Mouse (Mus musculus) large intestine, adult 2 months (tissue): ENCODE data around the gene Adora2b. TPM values are rescaled to one million over a fixed set of nuclear protein-coding genes. Genes with fewer than 3 reads are reported as not detected.
A peak's percentile ranks its signal among the peaks of the same experiment; 100 is the strongest.
"Not testable (repeated sequence)": the region's sequence is repeated elsewhere in the genome, so short reads cannot be mapped to it uniquely, and the experiment has no call there.

Source experiments
- DNase-seq: peaks from one replicate; pipeline ENCODE4 v3.0.0-alpha.2; 2012; ENCODE audit warnings: low read depth, low spot score
- WGBS: fragments of 180-500 bp; shearing (Covaris S2); methylation state at CpG from one replicate; pipeline ENCODE4 v1.1.7; 2018; 5-methylcytosine and 5-hydroxymethylcytosine counted together
- polyA plus RNA-seq: library from polyadenylated mRNA; depleted of rRNA; stranded (reverse); fragments of >200 nt; gene quantifications from 2 replicates; pipeline ENCODE4 v1.2.3, GENCODE M21; 2012

Gene Adora2b
- polyA plus RNA-seq, 1 experiment = 0.95 TPM

GRCm38 (mm10) chr11:62253380-62253779 lies 4.6 kb downstream of the Adora2b start:
- 59% methylated on average over 5 of the region's 5 CpGs for WGBS
- DNase-seq = no peak

DNA sequence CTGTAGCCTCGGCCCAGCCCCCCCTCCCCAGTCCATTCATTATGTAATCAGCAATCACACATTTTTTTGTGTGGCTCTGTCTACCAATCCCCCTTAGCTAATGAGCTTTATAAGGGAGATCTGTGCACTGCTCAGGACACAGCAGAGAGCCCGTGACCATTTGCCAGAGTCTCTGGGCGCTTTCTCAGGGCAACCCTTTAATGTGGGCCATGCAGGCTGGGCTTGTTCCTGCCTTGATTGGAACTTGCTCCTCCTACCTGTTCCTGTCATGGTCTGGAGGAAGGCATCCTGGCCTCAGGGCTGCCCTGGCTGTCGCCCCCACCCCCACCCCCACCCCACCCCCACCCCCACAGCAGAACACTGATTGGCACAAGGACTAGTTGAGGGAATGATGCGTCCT lies 10.4 kb downstream of the Adora2b start:
- no peak for DNase-seq
- 63% methylated on average over 5 of the region's 5 CpGs for WGBS

GRCm38 (mm10) chr11:62263599-62263998 lies 14.8 kb downstream of the Adora2b start:
- WGBS = 78% methylated on average over 7 of the region's 7 CpGs
- no peak for DNase-seq

- 57% methylated on average over 7 of the region's 7 CpGs for WGBS
- DNase-seq = no peak
Measured at GRCm38 (mm10) chr11:62264018-62264417, 15.2 kb downstream of the Adora2b start.

GRCm38 (mm10) chr11:62265642-62266041 lies 16.9 kb downstream of the Adora2b start:
- WGBS = 85% methylated on average over 7 of the region's 7 CpGs
- no peak for DNase-seq

DNA sequence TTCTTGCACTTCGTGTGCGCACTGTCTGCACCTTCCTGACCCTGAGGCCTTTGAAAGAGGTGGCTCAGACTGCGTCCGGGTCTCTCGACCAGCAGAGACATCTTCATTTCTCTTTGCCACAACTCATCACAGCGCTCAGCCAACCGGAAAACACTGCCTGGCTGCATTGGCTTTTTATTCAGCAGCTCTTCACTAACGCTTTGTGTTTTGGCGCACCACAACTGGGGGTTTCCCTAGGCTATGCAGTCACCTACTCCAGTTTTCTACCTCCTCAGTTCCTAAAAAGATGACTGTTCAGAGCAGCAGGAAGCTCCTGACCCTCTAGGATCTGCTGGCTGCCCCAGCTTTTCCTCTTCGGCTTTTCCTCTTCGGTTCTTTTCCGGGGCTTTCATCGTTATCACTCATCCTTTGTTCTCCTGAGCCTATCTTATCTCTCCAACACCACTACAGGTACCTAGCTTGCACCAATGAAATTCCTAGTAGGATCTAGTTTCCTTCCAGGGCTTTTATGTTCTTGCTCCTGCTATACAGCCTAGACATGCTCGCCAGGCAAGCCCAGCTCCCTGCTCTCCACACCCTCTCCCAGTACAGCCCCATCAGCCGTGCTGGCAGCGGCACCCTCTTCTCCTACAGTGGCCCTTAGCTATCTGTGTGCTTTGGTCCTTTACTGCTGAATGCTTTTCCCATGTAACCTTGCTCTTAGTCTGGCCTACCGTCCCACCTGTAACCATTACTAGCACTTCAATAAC lies 17.9 kb downstream of the Adora2b start:
- WGBS = 89% methylated on average over 17 of the region's 17 CpGs
- no peak for DNase-seq

- DNase-seq = no peak
- 51% methylated on average over 8 of the region's 8 CpGs for WGBS
Measured at GRCm38 (mm10) chr11:62268381-62268780, 19.6 kb downstream of the Adora2b start.

GRCm38 (mm10) chr11:62269097-62269496 lies 20.3 kb downstream of the Adora2b start:
- WGBS = 85% methylated on average over 12 of the region's 12 CpGs
- no peak for DNase-seq

GRCm38 (mm10) chr11:62270851-62271250 lies 22.1 kb downstream of the Adora2b start:
- DNase-seq = no peak
- 70% methylated on average over 5 of the region's 5 CpGs for WGBS

DNA sequence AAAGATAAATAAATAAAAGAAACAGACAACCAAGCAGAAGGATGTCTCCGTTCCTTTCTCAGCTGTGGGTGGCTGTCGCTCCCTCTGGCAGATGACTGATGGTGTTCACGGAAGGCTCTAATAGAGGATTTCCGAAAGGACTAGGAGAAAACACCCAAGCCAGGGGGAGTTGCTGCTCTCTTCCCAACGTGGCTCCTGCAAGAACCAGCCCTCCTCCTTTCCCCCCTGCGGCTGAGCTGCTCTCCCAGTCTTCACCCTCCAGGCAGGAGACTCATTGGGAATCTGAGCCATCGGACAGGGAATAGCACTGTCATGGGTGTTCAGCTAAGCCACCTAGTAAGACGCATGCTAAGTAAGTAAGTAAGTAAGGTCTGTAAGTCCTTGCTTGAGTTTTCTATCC lies 28.3 kb downstream of the Adora2b start:
- WGBS = 69% methylated on average over 8 of the region's 8 CpGs
- no peak for DNase-seq

DNA sequence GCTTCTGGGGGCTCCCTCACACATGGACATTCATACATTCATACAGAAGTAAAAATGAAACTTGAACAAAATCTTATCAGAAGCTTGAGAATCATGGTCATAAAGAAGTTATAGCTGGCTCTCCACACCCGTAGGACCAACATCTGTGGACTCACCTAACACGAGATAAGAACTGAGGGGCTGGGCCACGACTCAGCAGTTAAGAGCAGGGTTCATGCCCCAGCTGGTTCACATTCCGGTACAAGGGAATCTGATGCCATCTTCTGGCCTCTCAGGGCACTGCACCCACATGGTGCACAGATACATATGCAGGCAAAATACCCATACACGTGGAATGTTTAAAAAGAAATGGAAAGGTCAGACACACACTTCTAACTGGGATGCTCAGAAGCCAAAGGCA lies 29.2 kb downstream of the Adora2b start:
- WGBS = 7% methylated on average over 5 of the region's 5 CpGs
- DNase-seq = peak; percentile 77

GRCm38 (mm10) chr11:62280675-62281600 lies 32.2 kb downstream of the Adora2b start, which contains the start of the genes Zswim7 and Ttc19:
Gene Zswim7, minus strand, starts transcription at chr11:62281375.
Gene Ttc19, plus strand, starts transcription at chr11:62281473.
- DNase-seq = peak; percentile 66
- WGBS = under 1% methylated on average over 68 of the region's 68 CpGs

GRCm38 (mm10) chr11:62281601-62281997 lies 32.8 kb downstream of the Adora2b start:
- DNase-seq = no peak
- 1% methylated on average over 57 of the region's 57 CpGs for WGBS

DNA sequence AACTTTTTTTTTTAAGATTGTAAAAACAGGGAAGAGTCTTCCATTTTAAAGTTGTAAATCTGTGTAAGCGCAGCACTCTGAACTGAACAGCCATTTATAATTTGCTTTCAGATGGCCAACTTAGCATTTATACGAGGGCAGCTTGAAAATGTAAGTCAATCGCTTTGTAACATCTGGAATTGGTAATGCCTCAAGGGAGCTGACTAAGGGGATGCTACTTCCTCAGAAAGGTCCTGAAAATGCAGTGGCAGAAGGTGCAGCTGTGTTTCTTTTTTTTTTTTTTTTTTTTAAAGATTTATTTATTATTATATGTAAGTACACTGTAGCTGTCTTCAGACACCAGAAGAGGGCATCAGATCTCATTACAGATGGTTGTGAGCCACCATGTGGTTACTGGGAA lies 35.2 kb downstream of the Adora2b start:
- DNase-seq = not testable (repeated sequence)
- 91% methylated on average over 3 of the region's 3 CpGs for WGBS

GRCm38 (mm10) chr11:62285020-62285419 lies 36.2 kb downstream of the Adora2b start:
- no peak for DNase-seq
- WGBS = 80% methylated on average over 8 of the region's 8 CpGs

DNA sequence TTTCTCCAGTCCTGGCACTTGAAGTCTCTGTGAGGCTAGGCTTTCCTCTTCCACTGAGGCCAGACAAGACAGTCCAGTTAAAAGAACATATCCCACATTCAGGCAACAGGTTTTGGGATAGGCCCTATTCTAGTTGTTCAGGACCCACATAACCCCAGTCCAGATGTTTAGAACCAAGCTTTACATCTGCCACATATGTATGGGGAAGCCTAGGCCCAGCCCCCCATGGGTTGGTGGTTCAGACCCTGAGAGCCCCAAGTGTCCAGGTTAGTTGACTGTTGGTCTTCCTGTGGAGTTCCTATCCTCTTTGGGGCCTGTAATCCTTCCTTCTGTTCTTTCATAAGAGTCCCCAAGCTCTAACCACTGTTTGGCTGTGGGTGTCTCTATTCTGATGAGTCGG lies 38.9 kb downstream of the Adora2b start:
- DNase-seq = no peak
- 100% methylated on average over 1 of the region's 1 CpGs for WGBS

- no peak for DNase-seq
- 41% methylated on average over 2 of the region's 2 CpGs for WGBS
Measured at GRCm38 (mm10) chr11:62294121-62294520, 45.3 kb downstream of the Adora2b start.

DNA sequence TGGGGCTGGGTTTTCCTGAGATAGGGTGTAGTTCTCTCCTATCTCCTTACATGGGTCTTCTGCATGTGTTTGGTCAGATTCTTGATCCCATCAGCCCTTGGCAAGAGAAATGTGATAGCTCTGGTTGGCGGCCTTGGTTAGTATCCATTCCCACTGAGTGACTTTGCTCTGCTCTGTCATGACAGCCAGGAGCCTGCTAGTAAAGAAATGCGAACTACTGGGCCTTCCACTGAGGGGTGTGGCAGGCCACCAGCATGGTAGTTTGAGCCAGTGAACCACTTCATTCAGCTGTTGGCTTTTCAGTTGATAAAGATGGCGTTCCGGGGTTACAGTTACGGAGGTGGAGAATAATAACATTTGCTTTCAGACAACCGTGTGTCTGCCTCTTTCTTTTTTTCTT lies 50.1 kb downstream of the Adora2b start:
- DNase-seq = no peak
- 90% methylated on average over 6 of the region's 6 CpGs for WGBS

DNA sequence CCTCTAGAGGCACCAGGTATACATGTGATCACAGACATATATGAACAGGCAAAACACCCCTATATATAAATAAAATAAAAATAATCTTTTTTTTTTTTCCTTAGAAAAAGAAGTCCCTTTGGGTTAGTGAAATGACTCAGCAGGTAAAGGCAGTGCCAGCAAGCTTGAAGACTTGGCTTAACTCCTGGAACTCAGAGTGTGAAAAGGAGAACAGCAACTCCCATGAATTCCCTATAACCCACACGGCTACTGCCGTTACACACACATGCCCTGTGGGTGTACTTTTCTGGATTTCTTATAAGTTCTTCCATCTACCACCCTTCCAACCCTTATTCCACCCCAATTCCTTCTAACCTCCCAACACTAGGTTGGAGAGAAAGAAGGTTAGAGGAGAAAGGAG lies 57.1 kb downstream of the Adora2b start:
- 86% methylated on average over 2 of the region's 2 CpGs for WGBS
- DNase-seq = no peak

GRCm38 (mm10) chr11:62309296-62309695 lies 60.5 kb downstream of the Adora2b start:
- DNase-seq = no peak
- WGBS = 86% methylated on average over 2 of the region's 2 CpGs

DNA sequence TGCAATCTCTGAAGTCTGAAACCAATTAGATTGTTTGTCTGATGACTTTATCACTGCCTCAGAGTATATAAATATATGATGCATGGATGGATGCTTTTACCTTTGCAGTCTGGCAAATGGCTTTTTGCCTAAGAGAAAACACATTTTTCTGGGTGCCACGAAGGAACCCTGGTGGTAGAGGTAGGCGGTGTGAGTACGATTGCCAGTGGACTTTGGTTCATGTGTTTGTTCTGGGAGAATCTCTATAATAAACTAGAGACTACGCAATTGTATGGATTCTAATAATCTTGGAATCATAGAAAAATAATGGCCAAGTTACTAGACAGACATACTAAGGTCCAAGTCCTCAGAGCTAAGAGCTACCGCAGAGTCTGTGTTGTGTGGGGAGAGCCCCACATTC lies 66.2 kb downstream of the Adora2b start:
- no peak for DNase-seq
- WGBS = 62% methylated on average over 5 of the region's 5 CpGs
